Mouse (Mus musculus) heart, postnatal 0 days (tissue): ENCODE results near the gene Tyw5. TPM values are rescaled to one million over a fixed set of nuclear protein-coding genes. Genes with fewer than 3 reads are reported as not detected.

Source experiments
- ATAC-seq: fragments of 200-750 bp; cut with Nextera tagmentation; 2 replicates; pipeline ENCODE4 v1.8.0; 2017; ENCODE audit warnings: low read depth, moderate number of reproducible peaks, moderate library complexity; ENCODE audit not compliant: insufficient read depth
- DNase-seq: peaks from one replicate; pipeline ENCODE4 v3.0.0-alpha.2; 2016; ENCODE audit warnings: low spot score
- H3K27ac ChIP-seq: fragments of 300-500 bp; sonication (generic); 2 replicates; pipeline ENCODE4 v1.5.1; 2014; ENCODE audit warnings: low read depth, mild to moderate bottlenecking
- H3K27me3 ChIP-seq: fragments of 300-500 bp; sonication (generic); 2 replicates; pipeline ENCODE4 v1.6.1; 2014; ENCODE audit warnings: low read length, mixed read lengths; ENCODE audit not compliant: control insufficient read depth, insufficient read depth
- H3K36me3 ChIP-seq: fragments of 300-500 bp; sonication (generic); replicated peaks from 2 replicates; pipeline ENCODE4 v1.6.1; 2014; ENCODE audit warnings: low read length, mixed read lengths; ENCODE audit not compliant: control insufficient read depth, insufficient read depth
- H3K4me1 ChIP-seq: fragments of 300-500 bp; sonication (generic); 2 replicates; pipeline ENCODE4 v1.6.1; 2014; ENCODE audit warnings: antibody characterized with exemption; ENCODE audit not compliant: control insufficient read depth, insufficient read depth
- H3K4me2 ChIP-seq: fragments of 300-500 bp; sonication (generic); 2 replicates; pipeline ENCODE4 v1.6.1; 2014; ENCODE audit warnings: low read depth, mild to moderate bottlenecking, low read length, moderate library complexity
- H3K4me3 ChIP-seq: fragments of 300-500 bp; sonication (generic); 2 replicates; pipeline ENCODE4 v1.5.1; 2014; ENCODE audit warnings: low read depth, low read length
- H3K9ac ChIP-seq: fragments of 300-500 bp; sonication (generic); replicated peaks from 2 replicates; pipeline ENCODE4 v1.6.1; 2014; ENCODE audit warnings: low read depth, low read length, mixed read lengths
- H3K9me3 ChIP-seq: fragments of 300-500 bp; sonication (generic); replicated peaks from 2 replicates; pipeline ENCODE4 v1.6.1; 2016; ENCODE audit warnings: low read length; ENCODE audit not compliant: control insufficient read depth
- CTCF ChIP-seq: IDR thresholded peaks from 2 replicates; pipeline ENCODE4 v1.5.1; 2016; ENCODE audit warnings: antibody characterized with exemption, control low read depth, low read depth
- EP300 ChIP-seq: IDR thresholded peaks from 2 replicates; pipeline ENCODE4 v1.6.1; 2016; ENCODE audit warnings: antibody characterized with exemption, low read depth
- WGBS: fragments of 180-500 bp; shearing (Covaris S2); extraction: QIAGEN DNeasy Blood & Tissue Kit; methylation state at CpG from one replicate; pipeline ENCODE4 v1.1.7; 2014; 5-methylcytosine and 5-hydroxymethylcytosine counted together
- polyA plus RNA-seq: library from polyadenylated mRNA; unstranded; fragments of >200 nt; fragmentation: Nextera tagmentation; extraction: Ambion mirVana; gene quantifications from 2 replicates; pipeline ENCODE4 v1.2.1, GENCODE M21; 2015
- total RNA-seq: library from RNA; depleted of rRNA; stranded (reverse); fragments of >200 nt; gene quantifications from 2 replicates; pipeline ENCODE4 v1.2.3, GENCODE M21; 2014; ENCODE audit warnings: low replicate concordance

The Tyw5 gene
- total and polyA plus RNA-seq, 2 experiments from 2014 or later = 11.5 to 18.9 TPM

DNA sequence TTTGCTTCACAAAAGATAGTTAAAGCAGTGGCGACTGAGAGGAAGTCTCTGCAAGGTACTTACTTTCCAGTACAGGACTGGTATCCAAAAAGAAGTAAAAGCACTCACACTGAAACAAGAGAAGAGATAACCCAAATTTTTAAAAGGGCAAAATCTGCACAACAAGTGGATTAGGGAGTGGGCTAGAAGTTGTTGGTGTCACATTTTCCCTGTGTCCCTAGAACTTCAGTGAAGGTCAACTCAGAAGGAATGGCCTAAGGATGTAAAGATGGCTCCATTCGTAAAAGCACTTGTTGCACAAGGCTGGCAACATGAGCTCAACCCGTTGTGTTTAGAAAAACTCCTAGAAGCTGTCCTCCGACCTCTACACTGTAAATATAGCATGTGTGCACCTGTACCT is 37.8 kb downstream of the Tyw5 start:
- Histone ChIP-seq H3K4me3 (no peak overlapping the region), H3K4me2 (no peak overlapping the region), H3K9ac (no peak overlapping the region), H3K4me1 (no peaks in the 10 kb centered on the region), H3K36me3 (no peaks in the 10 kb centered on the region), H3K27me3 (no peaks in the 10 kb centered on the region), H3K27ac (no peak overlapping the region), H3K9me3 (no peaks in the 10 kb centered on the region)
- no peak for DNase-seq
- no peak for ATAC-seq
- 73% methylated on average over 4 of the region's 4 CpGs for WGBS
- TF ChIP-seq CTCF (no peak), EP300 (no peak)

DNA sequence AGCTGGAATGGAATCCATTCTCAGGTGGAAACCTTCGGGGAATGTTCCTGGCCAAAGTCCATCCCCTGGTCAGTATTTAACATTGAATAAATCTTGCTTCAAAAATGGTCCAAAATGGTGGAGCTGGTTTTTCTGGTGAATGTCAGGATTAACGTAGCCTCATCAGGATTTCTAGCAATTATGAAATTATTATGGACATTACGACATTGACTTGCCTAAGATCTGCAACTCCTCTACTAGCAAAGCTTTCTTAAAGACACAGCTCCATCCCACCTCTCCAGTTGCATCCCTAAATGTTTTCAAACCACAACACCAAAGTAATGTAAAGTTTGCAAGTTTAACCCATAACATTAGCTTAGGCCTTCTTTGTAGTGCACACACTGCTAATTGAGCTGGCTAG is 39.5 kb downstream of the Tyw5 start:
- Histone ChIP-seq H3K4me2 (no peak overlapping the region), H3K27ac (no peak overlapping the region), H3K9ac (no peak overlapping the region), H3K27me3 (no peaks in the 10 kb centered on the region), H3K9me3 (no peaks in the 10 kb centered on the region), H3K36me3 (no peaks in the 10 kb centered on the region), H3K4me3 (no peak overlapping the region), H3K4me1 (no peaks in the 10 kb centered on the region)
- ATAC-seq (no peak), DNase-seq (no peak)
- WGBS = 79% methylated on average over 3 of the region's 3 CpGs
- TF ChIP-seq CTCF = no peak
- TF ChIP-seq EP300 = no peak

DNA sequence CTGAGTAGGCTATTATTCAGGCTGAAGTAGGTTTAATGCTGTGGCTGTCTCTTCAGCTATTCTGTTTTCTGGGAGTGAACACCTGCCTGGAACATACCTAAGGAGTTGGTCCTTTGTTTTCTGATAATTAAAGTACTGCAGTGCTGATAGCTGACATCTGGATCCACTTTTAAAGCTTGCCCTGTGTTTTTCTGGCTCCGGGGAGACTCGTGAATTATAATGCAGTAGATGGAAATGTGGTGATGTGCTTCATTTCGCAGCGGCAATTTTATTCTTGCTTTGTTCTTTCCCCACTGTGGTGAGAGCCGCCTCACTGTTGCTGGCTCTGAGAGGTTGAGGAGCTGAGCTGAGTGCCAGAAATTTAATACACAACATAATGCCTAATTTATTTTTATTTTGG is 48.4 kb downstream of the Tyw5 start:
- H3K4me2 ChIP-seq = no peak overlapping the region
- H3K9ac ChIP-seq = no peak overlapping the region
- no peaks in the 10 kb centered on the region for H3K9me3 ChIP-seq
- no peak overlapping the region for H3K4me3 ChIP-seq
- DNase-seq = no peak
- TF ChIP-seq EP300 = no peak
- no peak for TF ChIP-seq CTCF
- H3K4me1 ChIP-seq = no peaks in the 10 kb centered on the region
- H3K36me3 ChIP-seq = no peaks in the 10 kb centered on the region
- no peak for ATAC-seq
- no peak overlapping the region for H3K27ac ChIP-seq
- 71% methylated on average over 5 of the region's 5 CpGs for WGBS
- H3K27me3 ChIP-seq = no peaks in the 10 kb centered on the region

DNA sequence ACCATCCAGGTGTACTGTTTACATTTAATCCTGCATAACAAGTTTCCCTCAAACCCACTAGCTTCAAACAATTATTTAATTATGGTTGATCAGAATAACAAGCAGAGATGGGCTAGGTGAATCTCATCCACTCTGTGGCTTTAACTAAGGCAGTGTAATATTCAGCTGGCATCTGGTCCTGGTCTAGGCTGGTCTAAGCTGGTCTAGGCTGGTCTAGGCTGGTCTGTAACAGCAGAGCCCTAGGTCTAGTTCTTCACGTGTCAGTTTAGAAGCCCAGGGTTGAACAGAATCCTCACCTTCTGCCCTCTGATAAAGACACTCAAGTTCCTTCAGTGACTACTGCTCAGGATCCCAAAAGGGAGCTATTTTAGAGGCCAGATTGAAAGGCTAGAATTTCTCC is 55.0 kb downstream of the Tyw5 start:
- Histone ChIP-seq H3K9ac (no peak overlapping the region), H3K27ac (no peak overlapping the region), H3K27me3 (no peaks in the 10 kb centered on the region), H3K4me3 (no peak overlapping the region), H3K9me3 (no peaks in the 10 kb centered on the region), H3K4me1 (no peaks in the 10 kb centered on the region), H3K36me3 (no peaks in the 10 kb centered on the region), H3K4me2 (no peak overlapping the region)
- TF ChIP-seq EP300 = no peak
- no peak for TF ChIP-seq CTCF
- ATAC-seq (no peak), DNase-seq (no peak)
- 25% methylated on average over 1 of the region's 1 CpGs for WGBS

DNA sequence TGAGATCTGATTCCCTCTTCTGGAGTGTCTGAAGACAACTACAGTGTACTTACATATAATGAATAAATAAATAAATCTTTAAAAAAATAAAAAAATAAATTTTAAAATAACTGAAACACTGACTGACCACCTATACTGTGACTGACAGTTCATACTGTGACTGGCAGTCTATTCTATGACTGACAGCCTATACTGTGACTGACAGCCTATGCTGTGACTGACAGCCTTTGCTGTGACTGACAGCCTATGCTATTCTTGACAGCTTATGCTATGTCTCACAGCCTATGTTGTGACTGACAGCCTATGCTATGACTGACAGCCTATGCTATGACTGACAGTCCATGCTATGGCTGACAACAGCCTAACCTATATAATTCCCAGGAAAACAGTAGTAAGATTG is 59.4 kb downstream of the Tyw5 start:
- Histone ChIP-seq H3K4me3 (no peak overlapping the region), H3K27me3 (no peaks in the 10 kb centered on the region), H3K27ac (no peak overlapping the region), H3K4me2 (no peak overlapping the region), H3K9ac (no peak overlapping the region), H3K9me3 (no peaks in the 10 kb centered on the region), H3K4me1 (no peaks in the 10 kb centered on the region), H3K36me3 (no peaks in the 10 kb centered on the region)
- ATAC-seq = no peak
- no peak for TF ChIP-seq EP300
- no peak for TF ChIP-seq CTCF
- DNase-seq = no peak

DNA sequence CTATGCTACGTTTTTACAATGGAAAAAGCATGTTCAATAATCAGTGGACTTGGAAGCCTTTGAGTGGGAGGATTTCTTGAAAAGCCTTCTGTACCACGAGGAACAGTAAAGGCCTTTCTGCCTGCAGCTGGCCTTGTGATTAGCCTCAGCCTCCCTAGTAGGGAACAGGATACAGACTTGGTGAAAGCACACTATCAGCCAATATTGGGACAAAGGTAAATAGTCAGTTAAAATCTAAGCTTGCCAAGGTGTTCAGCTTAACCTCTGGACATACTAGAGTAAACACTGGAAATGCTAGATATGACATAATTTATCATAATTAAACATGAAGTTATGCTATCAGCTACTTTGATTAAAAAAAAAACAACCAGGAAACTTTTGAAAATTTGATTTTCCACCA is 65.7 kb downstream of the Tyw5 start:
- DNase-seq (no peak), ATAC-seq (no peak)
- Histone ChIP-seq H3K4me3 (no peak overlapping the region), H3K4me1 (no peaks in the 10 kb centered on the region), H3K36me3 (no peaks in the 10 kb centered on the region), H3K27ac (no peak overlapping the region), H3K9me3 (no peaks in the 10 kb centered on the region), H3K4me2 (no peak overlapping the region), H3K27me3 (no peaks in the 10 kb centered on the region), H3K9ac (no peak overlapping the region)
- TF ChIP-seq CTCF = no peak
- no peak for TF ChIP-seq EP300
- WGBS = 37% methylated on average over 2 of the region's 2 CpGs
